ENCODE assay signal across 11 mouse cellular contexts in the genomic region with DNA sequence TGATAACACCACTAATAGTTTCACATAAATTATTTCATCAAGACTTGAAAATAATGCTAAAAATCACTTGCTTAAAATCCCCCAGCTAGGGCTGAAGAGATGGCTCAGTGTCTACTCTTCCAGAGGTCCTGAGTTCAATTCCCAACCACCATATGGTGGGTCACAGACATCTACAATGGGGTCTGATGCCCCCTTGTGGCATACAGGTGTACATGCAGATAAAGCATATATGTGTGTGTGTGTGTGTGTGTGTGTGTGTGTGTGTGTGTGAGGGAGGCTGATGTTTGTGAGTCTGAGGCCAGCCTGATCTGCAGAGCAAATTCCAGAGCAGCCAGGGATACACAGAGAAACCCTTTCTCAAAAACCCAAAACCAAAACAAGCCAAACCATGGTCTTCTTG. TPM values are rescaled to one million over a fixed set of nuclear protein-coding genes. Genes with fewer than 3 reads are reported as not detected.
DNase-seq lines count a peak whose midpoint lies in the region; TF ChIP-seq lines count a peak whose summit lies in the region.
"Had no signal": no experiment of that assay in that cellular context is flagged by ENCODE, and none has a peak within 500 bp of the region (broad histone marks: within the 10 kb centered on the region; RNA-seq: fewer than 3 reads in every experiment).

No protein-coding gene starts in this region.

- H3K27me3 ChIP-seq in E14TG2a.4 (ENCODE audit: insufficient read depth, low read length), result no peaks in the 10 kb centered on the region
- H3K27me3 ChIP-seq: liver, embryonic 13.5 days had no signal

- intact Hi-C loops in left cerebral cortex, adult 2 months (cut with DNase I), result loop anchor here (10.0 kb wide), 1 partner anchor 157 kb away; no protein-coding TSS in a partner anchor
- intact Hi-C loops in gastrocnemius, postnatal 14 days (cut with DNase I; ENCODE audit: low total_unique reads), result no loop called here

- no peak for DNase-seq in left cerebral cortex, adult 2 months (ENCODE audit: extremely low spot score in 1 of 2, low spot score in 2 of 2)
- DNase-seq in left cerebral cortex, adult 9 months (ENCODE audit: low spot score in 2 of 2), result no peak
- DNase-seq in naive thymus-derived CD4-positive, alpha-beta T cell, adult 2 months (ENCODE audit: low read depth), result peak; percentile 61
- no peak for DNase-seq in frontal cortex, postnatal 36 days (ENCODE audit: low spot score in 2 of 2)
- DNase-seq in cerebellum, postnatal 36 days, result no peak
- DNase-seq in gastrocnemius, postnatal 14 days, result no peak
- DNase-seq: liver, embryonic 13.5 days had no signal

- TF ChIP-seq POLR2A in bone marrow, adult 2 months (IDR thresholded peaks at IDR 0.05; ENCODE audit: borderline replicate concordance, control insufficient read depth, low read depth, low read length), result no peak

- H3K9me3 ChIP-seq in E14TG2a.4 (ENCODE audit: low read length), result no peaks in the 10 kb centered on the region
- H3K9me3 ChIP-seq: liver, embryonic 13.5 days had no signal

- no peaks in the 10 kb centered on the region for H3K36me3 ChIP-seq in E14TG2a.4 (ENCODE audit: insufficient read depth, low read length)
- H3K36me3 ChIP-seq: liver, embryonic 13.5 days had no signal

- TF ChIP-seq CTCF in left cerebral cortex, adult 2 months (IDR thresholded peaks at IDR 0.05), result peak; percentile 46
- TF ChIP-seq CTCF in E14TG2a.4 (conservative IDR thresholded peaks at IDR 0.05; ENCODE audit: low read length), result peak; percentile 52
- peak; percentile 26; the same call in 1 of the 2 replicates for TF ChIP-seq CTCF in bone marrow, adult 2 months (IDR thresholded peaks at IDR 0.05; ENCODE audit: control insufficient read depth, insufficient read depth, low read length)

- no peak overlapping the region for H3K4me3 ChIP-seq in left cerebral cortex, adult 2 months
- H3K4me3 ChIP-seq in E14TG2a.4 (replicated peaks; ENCODE audit: low read length), result no peak overlapping the region
- no peak overlapping the region for H3K4me3 ChIP-seq in bone marrow, adult 2 months (replicated peaks; ENCODE audit: control insufficient read depth, low read depth, low read length)
- H3K4me3 ChIP-seq: erythroblast, embryonic 14.5 days; liver, embryonic 13.5 days; myocyte had no signal

- no peak overlapping the region for H3K27ac ChIP-seq in left cerebral cortex, adult 2 months
- no peak overlapping the region for H3K27ac ChIP-seq in bone marrow, adult 2 months (ENCODE audit: control insufficient read depth, insufficient read depth, low read depth, low read length, poor library complexity)
- H3K27ac ChIP-seq: liver, embryonic 13.5 days had no signal

- H3K4me1 ChIP-seq in E14TG2a.4 (replicated peaks; ENCODE audit: low read depth, low read length), result 0 out of 2 replicates have a peak, but pooled peaks cover 3% of the 10 kb centered on the region
- no peaks in the 10 kb centered on the region for H3K4me1 ChIP-seq in bone marrow, adult 2 months (ENCODE audit: control insufficient read depth, insufficient read depth, low read length)

RNA-seq across cellular contexts. Expression of a gene that starts 17.8 kb away (rescaled TPM):
- total RNA-seq in left cerebral cortex, adult 2 months (2021), result 1 to 10 TPM; 6.7 to 9.1 TPM
- 0.82 TPM in 1 of 2 replicates, not detected in the other for polyA plus RNA-seq in bone marrow, adult 2 months (2011; ENCODE audit: insufficient read depth, insufficient read length, low replicate concordance, missing spikeins)
- not detected for total RNA-seq in gastrocnemius, postnatal 14 days (2021)
- polyA plus RNA-seq: erythroblast, embryonic 14.5 days; liver, embryonic 13.5 days; myocyte had no signal

Comparison
In these comparisons a context has a peak if more than half of its experiments do, and no peak if none do; other contexts are left out.
1. RNA of a gene that starts 17.8 kb away (total RNA-seq): 6.7 to 9.1 TPM in left cerebral cortex, adult 2 months; not detected in gastrocnemius, postnatal 14 days; every median in the first group is over 4 times any median in the second.
2. Peak in every context shown above with its lines, with median percentiles within 50 percentile points of each other: CTCF ChIP-seq.